Mouse (Mus musculus) heart, adult 2 months (tissue): ENCODE results near the gene Olfr389. TPM values are rescaled to one million over a fixed set of nuclear protein-coding genes. Genes with fewer than 3 reads are reported as not detected.

Source experiments
- DNase-seq, 2 experiments: peaks; one replicate each; pipeline ENCODE4 v3.0.0; 2021
- H3K27ac ChIP-seq: fragments of 200-600 bp; 2 replicates; pipeline ENCODE4 v1.8.1; 2022
- H3K27me3 ChIP-seq: fragments of 200-500 bp; 2 replicates; pipeline ENCODE4 v1.6.1; 2012; ENCODE audit warnings: mild to moderate bottlenecking, low read length, inconsistent platforms, mixed read lengths; ENCODE audit not compliant: control insufficient read depth, insufficient read depth
- H3K36me3 ChIP-seq: fragments of 200-500 bp; 2 replicates; pipeline ENCODE4 v1.6.1; 2012; ENCODE audit warnings: low read length, inconsistent platforms; ENCODE audit not compliant: control insufficient read depth, insufficient read depth
- H3K4me1 ChIP-seq: fragments of 200-500 bp; 2 replicates; pipeline ENCODE4 v1.6.1; 2011; ENCODE audit warnings: low read length; ENCODE audit not compliant: control insufficient read depth, insufficient read depth
- H3K4me3 ChIP-seq: fragments of 200-600 bp; 2 replicates; pipeline ENCODE4 v1.8.1; 2022
- H3K79me2 ChIP-seq: fragments of 200-500 bp; replicated peaks from 2 replicates; pipeline ENCODE4 v1.6.1; 2012; ENCODE audit warnings: mild to moderate bottlenecking, inconsistent platforms, low read length, moderate library complexity, mixed read lengths; ENCODE audit not compliant: control insufficient read depth, insufficient read depth
- H3K9ac ChIP-seq: fragments of 200-500 bp; 2 replicates; pipeline ENCODE4 v1.6.1; 2012; ENCODE audit warnings: low read depth, mild to moderate bottlenecking, control low read depth, inconsistent platforms, low read length, mixed read lengths
- CTCF ChIP-seq: fragments of 200-600 bp; IDR thresholded peaks from 2 replicates; pipeline ENCODE4 v1.8.1; 2022; ENCODE audit warnings: antibody characterized with exemption, mild to moderate bottlenecking, moderate library complexity
- EP300 ChIP-seq: fragments of 200-500 bp; IDR thresholded peaks from 2 replicates; pipeline ENCODE4 v1.6.1; 2011; ENCODE audit warnings: low read depth, low read length, control low read depth; ENCODE audit not compliant: insufficient read depth
- POLR2A ChIP-seq: fragments of 200-500 bp; IDR thresholded peaks from 2 replicates; pipeline ENCODE4 v1.6.1; 2011; ENCODE audit warnings: mild to moderate bottlenecking, low read depth, low read length, control low read depth; ENCODE audit not compliant: insufficient read depth
- WGBS: fragments of 180-500 bp; shearing (Covaris S2); methylation state at CpG from one replicate; pipeline ENCODE4 v1.1.7; 2018; 5-methylcytosine and 5-hydroxymethylcytosine counted together
- intact Hi-C: fragments of 180-260 bp; cut with DNase I; formaldehyde crosslinking; loops from one replicate; pipeline ENCODE4 v1.15.1; 2025
- long read RNA-seq: library from polyadenylated mRNA; stranded (forward); transcript quantifications from one replicate; pipeline ENCODE4 v2.0.0, GENCODE M21; 2021
- polyA plus RNA-seq: library from polyadenylated mRNA; depleted of rRNA; stranded (reverse); fragments of >200 nt; gene quantifications from 2 replicates; pipeline ENCODE4 v1.2.3, GENCODE M21; 2012; rRNA removed
- total RNA-seq, 2 experiments: library from RNA; stranded (reverse); gene quantifications; 2 replicates each; pipeline ENCODE4 v1.2.3; 2021

The Olfr389 gene
- total RNA-seq (not detected), polyA plus RNA-seq (not detected in 2 replicates)
- long read RNA-seq: 0 reads

DNA sequence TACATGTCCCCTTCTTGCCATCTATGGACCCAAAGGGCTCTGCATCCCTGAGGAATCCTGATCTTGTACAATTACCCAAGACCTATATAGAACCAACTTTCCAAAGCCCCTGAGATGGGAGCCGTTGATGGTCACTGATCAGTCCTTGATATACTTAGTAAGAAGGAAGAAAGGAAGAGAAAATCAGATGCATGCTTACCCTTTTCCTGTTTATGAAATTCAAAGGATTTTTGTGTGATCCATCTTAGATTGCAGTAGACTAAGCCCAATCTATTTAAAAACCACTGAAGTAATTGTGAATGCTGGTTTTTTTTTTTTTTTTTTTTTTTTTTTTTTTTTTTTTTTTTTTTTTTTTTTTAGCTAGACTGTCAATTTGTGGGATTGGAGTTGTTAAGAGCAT, at the start of gene Olfr389:
Gene Olfr389 (minus strand): TSS at position 101 of the 400 bp plus-strand sequence.
- H3K27ac ChIP-seq: no peak within 1 kb of the TSS
- no peak within 1 kb of the TSS for H3K4me3 ChIP-seq
- no peak for TF ChIP-seq CTCF
- no peak for TF ChIP-seq POLR2A
- intact Hi-C loops: no loop called here
- no peaks in the 10 kb centered on the region for H3K27me3 ChIP-seq
- no peaks in the 10 kb centered on the region for H3K79me2 ChIP-seq
- H3K4me1 ChIP-seq: no peaks in the 10 kb centered on the region
- no peaks in the 10 kb centered on the region for H3K36me3 ChIP-seq
- H3K9ac ChIP-seq: no peak within 1 kb of the TSS
- 82% methylated on average over 1 of the region's 1 CpGs for WGBS
- no peak for DNase-seq

- no peaks in the 10 kb centered on the region for H3K4me1 ChIP-seq
- no peak within 1 kb of the TSS for H3K9ac ChIP-seq
- WGBS: 82% methylated on average over 1 of the region's 1 CpGs
- TF ChIP-seq CTCF (no peak), EP300 (no peak), POLR2A (no peak)
- intact Hi-C loops: no loop called here
- no peak for DNase-seq
- H3K79me2 ChIP-seq: no peaks in the 10 kb centered on the region
- H3K36me3 ChIP-seq: no peaks in the 10 kb centered on the region
- H3K27ac ChIP-seq: no peak within 1 kb of the TSS
- H3K4me3 ChIP-seq: no peak within 1 kb of the TSS
- no peaks in the 10 kb centered on the region for H3K27me3 ChIP-seq
Measured at GRCm38 (mm10) chr11:73816949-73817348, 36.4 kb upstream of the Olfr389 start, which contains the start of gene Olfr392. Gene Olfr392 (minus strand): TSS chr11:73817049.

- intact Hi-C loops: no loop called here
- H3K36me3 ChIP-seq: no peaks in the 10 kb centered on the region
- no peak within 1 kb of the TSS for H3K27ac ChIP-seq
- H3K27me3 ChIP-seq: no peaks in the 10 kb centered on the region
- H3K4me3 ChIP-seq: no peak within 1 kb of the TSS
- no peaks in the 10 kb centered on the region for H3K4me1 ChIP-seq
- H3K79me2 ChIP-seq: no peaks in the 10 kb centered on the region
- TF ChIP-seq EP300 (no peak), POLR2A (no peak), CTCF (no peak)
- DNase-seq: no peak
- WGBS: 10% methylated on average over 1 of the region's 1 CpGs
- no peak within 1 kb of the TSS for H3K9ac ChIP-seq
Measured at GRCm38 (mm10) chr11:73802952-73803351, 22.4 kb upstream of the Olfr389 start, which contains the start of gene Olfr391-ps. Gene Olfr391-ps (minus strand): TSS chr11:73803052.

- Histone ChIP-seq H3K4me3 (no peak within 1 kb of the TSS), H3K79me2 (no peaks in the 10 kb centered on the region), H3K36me3 (no peaks in the 10 kb centered on the region), H3K27me3 (no peaks in the 10 kb centered on the region), H3K4me1 (no peaks in the 10 kb centered on the region), H3K9ac (no peak within 1 kb of the TSS), H3K27ac (no peak within 1 kb of the TSS)
- no peak for TF ChIP-seq CTCF
- TF ChIP-seq POLR2A: no peak
- TF ChIP-seq EP300: no peak
- intact Hi-C loops: no loop called here
- DNase-seq: no peak
- 54% methylated on average over 1 of the region's 1 CpGs for WGBS
Measured at GRCm38 (mm10) chr11:73782664-73783063, 2.2 kb upstream of the Olfr389 start, which contains the start of gene Olfr390. Gene Olfr390 (plus strand): TSS chr11:73782964.

DNA sequence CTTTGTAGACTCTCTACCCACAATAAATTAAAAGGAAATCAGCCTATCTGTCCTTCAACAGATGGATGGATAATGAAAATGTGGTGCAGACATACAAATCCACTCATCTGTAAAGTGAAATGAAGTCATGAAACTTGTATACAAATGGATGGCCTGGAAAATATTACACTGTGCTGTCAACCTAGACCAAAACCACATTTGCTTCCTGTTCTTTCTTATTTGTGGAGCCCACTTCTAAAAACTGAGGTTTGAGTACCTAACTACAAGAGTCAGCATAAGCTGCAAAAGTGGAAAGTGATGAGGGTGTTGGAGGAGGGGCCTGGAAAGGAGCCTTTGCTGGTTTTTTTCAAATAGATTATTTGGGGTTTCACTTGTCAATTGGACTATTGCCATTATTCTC, 21.4 kb downstream of the Olfr389 start:
- no peaks in the 10 kb centered on the region for H3K27me3 ChIP-seq
- no peaks in the 10 kb centered on the region for H3K36me3 ChIP-seq
- DNase-seq: no peak

More for the DNA sequence above, 21.4 kb downstream of the Olfr389 start:
- no peak overlapping the region for H3K4me3 ChIP-seq
- TF ChIP-seq CTCF (no peak), POLR2A (no peak), EP300 (no peak)
- H3K79me2 ChIP-seq: no peaks in the 10 kb centered on the region
- intact Hi-C loops: no loop called here
- H3K27ac ChIP-seq: no peak overlapping the region
- H3K9ac ChIP-seq: no peak overlapping the region
- no peaks in the 10 kb centered on the region for H3K4me1 ChIP-seq

Other genes with a start within 250 kb of the Olfr389 start
- not detected for gene Olfr385, start 187.7 kb downstream of the Olfr389 start, total RNA-seq
- gene Olfr385, start 187.7 kb downstream of the Olfr389 start, polyA plus RNA-seq: not detected in 2 replicates
- not detected for gene Olfr384, start 182.1 kb downstream of the Olfr389 start, total RNA-seq
- not detected in 2 replicates for gene Olfr384, start 182.1 kb downstream of the Olfr389 start, polyA plus RNA-seq
- gene Zfp735, start 91.9 kb downstream of the Olfr389 start, total RNA-seq: not detected
- gene Zfp735, start 91.9 kb downstream of the Olfr389 start, polyA plus RNA-seq: not detected in 2 replicates
- not detected for gene Olfr390, start 2.3 kb upstream of the Olfr389 start, total RNA-seq
- not detected in 2 replicates for gene Olfr390, start 2.3 kb upstream of the Olfr389 start, polyA plus RNA-seq
- gene Olfr391-ps, start 22.3 kb upstream of the Olfr389 start, total RNA-seq: not detected
- gene Olfr391-ps, start 22.3 kb upstream of the Olfr389 start, polyA plus RNA-seq: not detected in 2 replicates
- gene Olfr392, start 36.3 kb upstream of the Olfr389 start, total RNA-seq: not detected
- gene Olfr392, start 36.3 kb upstream of the Olfr389 start, polyA plus RNA-seq: not detected in 2 replicates
- not detected for gene Olfr393, start 70.7 kb upstream of the Olfr389 start, total RNA-seq
- gene Olfr393, start 70.7 kb upstream of the Olfr389 start, polyA plus RNA-seq: not detected in 2 replicates
- gene Olfr394, start 110.1 kb upstream of the Olfr389 start, total RNA-seq: not detected
- gene Olfr394, start 110.1 kb upstream of the Olfr389 start, polyA plus RNA-seq: not detected in 2 replicates
- not detected for gene Olfr395, start 128.6 kb upstream of the Olfr389 start, total RNA-seq
- not detected in 2 replicates for gene Olfr395, start 128.6 kb upstream of the Olfr389 start, polyA plus RNA-seq
- not detected for gene Olfr23, start 156.0 kb upstream of the Olfr389 start, total RNA-seq
- gene Olfr23, start 156.0 kb upstream of the Olfr389 start, polyA plus RNA-seq: not detected in 2 replicates
- not detected for gene Olfr397, start 180.1 kb upstream of the Olfr389 start, total RNA-seq
- not detected in 2 replicates for gene Olfr397, start 180.1 kb upstream of the Olfr389 start, polyA plus RNA-seq
- gene Olfr398, start 209.7 kb upstream of the Olfr389 start, total RNA-seq: not detected
- gene Olfr398, start 209.7 kb upstream of the Olfr389 start, polyA plus RNA-seq: not detected in 2 replicates